Mouse (Mus musculus) neutrophil, adult 5-6 weeks (primary cell): ENCODE data around the gene Tmem52. TPM values are rescaled to one million over a fixed set of nuclear protein-coding genes. Genes with fewer than 3 reads are reported as not detected.
"Not testable (repeated sequence)": the region's sequence is repeated elsewhere in the genome, so short reads cannot be mapped to it uniquely, and the experiment has no call there.

Source experiments
- ATAC-seq: fragments of 151-379, 151-347 bp; 2 replicates; pipeline ENCODE4 v1.8.0; 2017; ENCODE audit warnings: mild to moderate bottlenecking, moderate TSS enrichment; ENCODE audit not compliant: insufficient number of reproducible peaks, poor library complexity, low FRiP score, severe bottlenecking; ENCODE audit errors: extremely low read depth
- total RNA-seq: library from RNA; stranded (forward); fragments of 200-1000 nt; gene quantifications from 2 replicates; pipeline ENCODE4 v1.2.3, GENCODE M21; 2017

Gene Tmem52
- total RNA-seq, 1 experiment from 2014 or later, result not detected

- ATAC-seq, result no peak
These were observed 1.5 kb downstream of the Tmem52 start for GRCm38 (mm10) chr4:155470263-155470953.

- no peak for ATAC-seq
These were observed 2.1 kb downstream of the Tmem52 start for GRCm38 (mm10) chr4:155470997-155471396.

GRCm38 (mm10) chr4:155471406-155471805, 2.5 kb downstream of the Tmem52 start:
- ATAC-seq, result no peak

GRCm38 (mm10) chr4:155472716-155473290, 3.9 kb downstream of the Tmem52 start:
- no peak for ATAC-seq

GRCm38 (mm10) chr4:155473319-155473718, 4.4 kb downstream of the Tmem52 start:
- no peak for ATAC-seq

GRCm38 (mm10) chr4:155473796-155474195, 4.9 kb downstream of the Tmem52 start:
- ATAC-seq, result not testable (repeated sequence)

GRCm38 (mm10) chr4:155481381-155482124, 12.6 kb downstream of the Tmem52 start:
- ATAC-seq, result peak; percentile 86

GRCm38 (mm10) chr4:155482125-155482480, 13.2 kb downstream of the Tmem52 start:
- ATAC-seq, result no peak

- no peak for ATAC-seq
These were observed 14.0 kb downstream of the Tmem52 start for GRCm38 (mm10) chr4:155482733-155483540.

- no peak for ATAC-seq
These were observed 16.6 kb downstream of the Tmem52 start for GRCm38 (mm10) chr4:155485521-155485920.

GRCm38 (mm10) chr4:155487746-155488145, 18.8 kb downstream of the Tmem52 start:
- ATAC-seq, result peak; percentile 25; the same call in 1 of the 2 replicates

GRCm38 (mm10) chr4:155488232-155489025, 19.5 kb downstream of the Tmem52 start:
- no peak for ATAC-seq

GRCm38 (mm10) chr4:155489101-155489970, 20.4 kb downstream of the Tmem52 start:
- no peak for ATAC-seq

GRCm38 (mm10) chr4:155490456-155490855, 21.5 kb downstream of the Tmem52 start:
- no peak for ATAC-seq

GRCm38 (mm10) chr4:155490990-155491504, 22.1 kb downstream of the Tmem52 start, which contains the start of gene Gnb1:
Gene Gnb1 (plus strand): TSS chr4:155491361.
- ATAC-seq, result peak; percentile 76

GRCm38 (mm10) chr4:155491529-155492130, 22.7 kb downstream of the Tmem52 start:
- no peak for ATAC-seq

- peak; percentile 13; the same call in 1 of the 2 replicates for ATAC-seq
These were observed 23.3 kb downstream of the Tmem52 start for GRCm38 (mm10) chr4:155492131-155492633.
